Mouse (Mus musculus): ENCODE measurements at regions not wholly inside any gene's neighbourhood (a gene's known extent, or its start where the extent isn't known, plus 50 kb on each side); places are given as distances from the start of the nearest gene placed in this dataset.

DNA sequence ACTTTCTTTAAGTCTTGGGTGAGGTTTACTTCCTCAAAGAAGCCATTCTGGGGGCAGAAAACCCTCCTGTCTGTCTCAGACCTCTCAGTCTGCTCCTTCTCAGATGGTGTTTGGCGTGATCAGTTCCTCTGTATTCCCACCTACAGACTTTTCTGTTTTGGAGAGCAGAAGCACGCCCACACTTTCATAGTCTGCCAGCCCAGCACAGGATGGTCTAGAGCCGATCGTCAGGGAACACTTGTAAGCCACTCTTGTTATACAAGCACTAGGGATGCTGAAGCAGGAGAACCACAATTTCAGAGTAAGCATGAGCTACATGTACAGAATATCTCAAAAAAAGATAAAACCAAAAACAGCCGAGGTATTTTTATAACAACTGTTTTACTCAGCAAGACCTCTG, 410.4 kb downstream of the Efna5 start:
- H3K9me3 ChIP-seq (ENCODE audit: control insufficient read depth, low read length) = no peaks in the 10 kb centered on the region
- no peak overlapping the region for H3K9ac ChIP-seq (ENCODE audit: low read depth, low read length)
- H3K4me1 ChIP-seq (ENCODE audit: control insufficient read depth, insufficient read depth, low read length) = no peaks in the 10 kb centered on the region
- 88% methylated on average over 5 of the region's 5 CpGs for WGBS
- no peaks in the 10 kb centered on the region for H3K36me3 ChIP-seq (ENCODE audit: control insufficient read depth, insufficient read depth, low read length)
- H3K27ac ChIP-seq (ENCODE audit: low read depth, low read length) = no peak overlapping the region
- H3K4me3 ChIP-seq (ENCODE audit: low read length) = no peak overlapping the region
- H3K4me2 ChIP-seq (replicated peaks; ENCODE audit: low read depth, low read length) = no peak overlapping the region
- no peaks in the 10 kb centered on the region for H3K27me3 ChIP-seq (ENCODE audit: control insufficient read depth, insufficient read depth, low read length)
- no peak for ATAC-seq (ENCODE audit: low FRiP score, low TSS enrichment)

GRCm38 (mm10) chr17:62469367-62469766, 411.8 kb downstream of the Efna5 start:
- no peak for ATAC-seq (ENCODE audit: low FRiP score, low TSS enrichment)
- Histone ChIP-seq H3K4me2 (replicated peaks; ENCODE audit: low read depth, low read length) (no peak overlapping the region), H3K36me3 (ENCODE audit: control insufficient read depth, insufficient read depth, low read length) (no peaks in the 10 kb centered on the region), H3K9me3 (ENCODE audit: control insufficient read depth, low read length) (no peaks in the 10 kb centered on the region), H3K9ac (ENCODE audit: low read depth, low read length) (no peak overlapping the region), H3K4me3 (ENCODE audit: low read length) (no peak overlapping the region), H3K27ac (ENCODE audit: low read depth, low read length) (no peak overlapping the region), H3K4me1 (ENCODE audit: control insufficient read depth, insufficient read depth, low read length) (no peaks in the 10 kb centered on the region), H3K27me3 (ENCODE audit: control insufficient read depth, insufficient read depth, low read length) (no peaks in the 10 kb centered on the region)
- 88% methylated on average over 1 of the region's 1 CpGs for WGBS

DNA sequence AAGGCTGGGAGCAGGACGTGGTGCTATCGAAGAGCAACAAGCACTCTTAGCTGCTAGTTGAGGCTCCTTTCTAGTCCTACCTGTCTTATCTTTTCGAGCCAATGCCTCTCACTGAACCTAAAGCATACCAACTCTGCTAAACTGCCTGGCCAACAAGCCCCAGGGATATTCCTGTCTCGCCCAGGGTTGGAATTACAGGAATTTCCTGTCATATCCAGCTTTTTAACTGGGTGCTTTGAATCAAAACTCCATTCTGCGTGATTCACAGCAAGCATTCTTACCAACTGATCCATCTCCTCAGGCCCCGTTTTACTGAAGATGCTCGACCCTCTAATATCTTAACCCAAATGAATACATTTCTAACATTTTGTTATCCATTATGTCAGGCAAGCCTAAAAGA, 412.3 kb downstream of the Efna5 start:
- Histone ChIP-seq H3K4me3 (ENCODE audit: low read length) (no peak overlapping the region), H3K4me2 (replicated peaks; ENCODE audit: low read depth, low read length) (no peak overlapping the region), H3K27me3 (ENCODE audit: control insufficient read depth, insufficient read depth, low read length) (no peaks in the 10 kb centered on the region), H3K9me3 (ENCODE audit: control insufficient read depth, low read length) (no peaks in the 10 kb centered on the region), H3K9ac (ENCODE audit: low read depth, low read length) (no peak overlapping the region), H3K27ac (ENCODE audit: low read depth, low read length) (no peak overlapping the region), H3K4me1 (ENCODE audit: control insufficient read depth, insufficient read depth, low read length) (no peaks in the 10 kb centered on the region), H3K36me3 (ENCODE audit: control insufficient read depth, insufficient read depth, low read length) (no peaks in the 10 kb centered on the region)
- 73% methylated on average over 7 of the region's 7 CpGs for WGBS
- no peak for ATAC-seq (ENCODE audit: low FRiP score, low TSS enrichment)

DNA sequence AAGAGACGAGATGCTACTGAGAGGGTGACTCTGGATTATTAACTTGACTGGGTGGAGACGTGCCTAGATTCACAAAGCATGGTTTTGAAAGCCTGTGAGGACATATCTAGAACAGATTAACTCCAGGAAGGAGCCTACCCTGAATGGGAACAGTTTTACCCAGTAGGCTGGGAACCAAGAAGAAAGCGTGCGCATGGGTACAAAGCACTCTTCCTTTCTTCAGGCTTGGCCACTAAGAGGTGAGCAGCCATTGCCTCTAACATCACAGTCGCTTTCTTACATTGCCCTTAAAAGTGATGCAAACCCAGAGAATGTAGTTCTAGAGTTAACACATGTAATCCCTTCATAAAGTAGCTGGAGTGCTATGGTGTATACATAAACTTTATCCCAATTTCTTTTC, 414.0 kb downstream of the Efna5 start:
- H3K4me2 ChIP-seq (replicated peaks; ENCODE audit: low read depth, low read length) = no peak overlapping the region
- no peaks in the 10 kb centered on the region for H3K9me3 ChIP-seq (ENCODE audit: control insufficient read depth, low read length)
- H3K4me3 ChIP-seq (ENCODE audit: low read length) = no peak overlapping the region
- H3K9ac ChIP-seq (ENCODE audit: low read depth, low read length) = no peak overlapping the region
- WGBS = 88% methylated on average over 5 of the region's 5 CpGs
- no peaks in the 10 kb centered on the region for H3K36me3 ChIP-seq (ENCODE audit: control insufficient read depth, insufficient read depth, low read length)
- no peak for ATAC-seq (ENCODE audit: low FRiP score, low TSS enrichment)
- H3K4me1 ChIP-seq (ENCODE audit: control insufficient read depth, insufficient read depth, low read length) = no peaks in the 10 kb centered on the region
- no peaks in the 10 kb centered on the region for H3K27me3 ChIP-seq (ENCODE audit: control insufficient read depth, insufficient read depth, low read length)
- H3K27ac ChIP-seq (ENCODE audit: low read depth, low read length) = no peak overlapping the region

DNA sequence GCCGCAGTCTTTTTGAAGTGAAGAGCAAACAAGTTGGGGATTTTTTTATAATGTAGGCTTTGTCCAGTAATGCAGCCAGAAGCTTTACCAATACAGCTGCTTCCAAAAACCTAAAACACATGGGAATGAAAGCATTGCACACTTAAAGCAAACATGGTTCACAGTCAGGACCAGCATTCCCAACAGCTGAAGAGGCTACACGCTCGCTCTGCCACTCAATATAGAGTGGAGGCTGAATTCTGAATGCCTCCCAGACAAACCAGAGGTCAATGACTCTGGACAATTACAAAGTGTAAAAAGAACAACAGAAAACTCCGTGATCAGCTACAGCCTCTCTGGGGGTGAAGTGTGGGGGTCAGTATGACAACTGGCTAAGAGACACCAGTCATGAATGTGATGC, 416.1 kb downstream of the Efna5 start:
- Histone ChIP-seq H3K9ac (ENCODE audit: low read depth, low read length) (no peak overlapping the region), H3K36me3 (ENCODE audit: control insufficient read depth, insufficient read depth, low read length) (no peaks in the 10 kb centered on the region), H3K27me3 (ENCODE audit: control insufficient read depth, insufficient read depth, low read length) (no peaks in the 10 kb centered on the region), H3K4me1 (ENCODE audit: control insufficient read depth, insufficient read depth, low read length) (no peaks in the 10 kb centered on the region), H3K27ac (ENCODE audit: low read depth, low read length) (no peak overlapping the region), H3K4me2 (replicated peaks; ENCODE audit: low read depth, low read length) (no peak overlapping the region), H3K9me3 (ENCODE audit: control insufficient read depth, low read length) (no peaks in the 10 kb centered on the region), H3K4me3 (ENCODE audit: low read length) (no peak overlapping the region)
- WGBS = 79% methylated on average over 4 of the region's 4 CpGs
- ATAC-seq (ENCODE audit: low FRiP score, low TSS enrichment) = no peak

DNA sequence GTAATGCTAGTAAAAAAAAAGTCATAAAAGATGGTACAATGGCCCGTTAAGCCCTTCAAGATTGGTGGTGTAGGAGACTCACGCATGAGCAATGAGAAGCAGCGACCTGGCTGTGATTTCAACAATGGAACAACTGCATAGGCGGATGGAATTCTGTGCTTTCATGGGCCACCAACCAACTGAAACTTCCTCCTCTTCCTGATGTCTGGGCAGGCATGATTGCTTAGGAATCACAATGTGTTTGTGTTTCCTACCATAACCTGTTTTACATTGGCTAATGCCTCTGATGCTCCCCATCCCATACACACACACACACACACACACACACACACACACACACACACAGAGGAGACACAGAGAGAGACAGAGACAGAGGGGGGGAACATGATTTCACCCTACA, 416.9 kb downstream of the Efna5 start:
- peak; percentile 78; the same call in 1 of the 2 replicates for ATAC-seq (ENCODE audit: low FRiP score, low TSS enrichment)
- Histone ChIP-seq H3K4me1 (ENCODE audit: control insufficient read depth, insufficient read depth, low read length) (no peaks in the 10 kb centered on the region), H3K4me2 (replicated peaks; ENCODE audit: low read depth, low read length) (no peak overlapping the region), H3K27ac (ENCODE audit: low read depth, low read length) (no peak overlapping the region), H3K36me3 (ENCODE audit: control insufficient read depth, insufficient read depth, low read length) (no peaks in the 10 kb centered on the region), H3K4me3 (ENCODE audit: low read length) (no peak overlapping the region), H3K27me3 (ENCODE audit: control insufficient read depth, insufficient read depth, low read length) (no peaks in the 10 kb centered on the region), H3K9ac (ENCODE audit: low read depth, low read length) (no peak overlapping the region), H3K9me3 (ENCODE audit: control insufficient read depth, low read length) (no peaks in the 10 kb centered on the region)
- 49% methylated on average over 4 of the region's 4 CpGs for WGBS

DNA sequence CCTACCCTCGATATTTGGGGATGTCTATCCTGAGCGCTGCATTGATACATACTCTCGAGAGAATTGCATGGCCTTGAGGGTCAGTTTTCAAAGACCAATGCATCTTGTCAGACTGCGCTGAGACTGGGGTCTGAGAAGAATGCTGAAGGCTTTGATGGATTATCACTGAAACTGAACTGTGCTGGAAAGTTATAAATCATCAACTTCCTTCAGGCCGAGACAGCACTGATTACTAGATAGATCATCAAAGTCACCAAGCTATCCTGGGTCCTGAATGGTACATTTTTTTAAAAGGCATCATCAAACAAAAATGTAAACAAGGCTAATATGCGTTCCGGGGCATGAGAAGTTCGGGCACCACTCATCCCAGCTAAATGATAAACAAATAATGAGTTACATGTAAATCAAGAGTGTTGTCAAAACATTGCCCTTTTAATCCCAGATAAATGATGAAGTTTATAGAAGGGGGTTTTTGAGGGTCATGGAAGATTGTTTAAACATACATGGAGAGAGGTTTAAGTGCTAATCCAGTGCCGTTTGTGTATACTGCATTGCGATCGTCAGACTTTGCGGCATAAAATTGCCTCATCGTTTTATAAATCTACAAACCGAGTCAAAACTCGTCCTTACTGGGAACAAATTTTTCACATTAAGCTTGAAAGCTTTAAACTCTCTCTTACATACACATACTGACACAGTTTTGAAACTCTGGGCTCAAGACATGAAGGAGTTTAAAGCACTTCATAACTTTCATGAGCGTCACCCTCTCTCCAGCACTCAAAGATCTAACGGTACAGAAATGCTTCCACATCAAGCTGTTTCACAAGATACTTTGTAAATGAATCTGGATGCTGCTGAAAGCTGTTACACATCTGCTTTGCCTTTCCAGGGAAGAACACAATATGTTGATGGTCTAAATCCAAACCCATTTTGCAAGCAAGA, 419.5 kb downstream of the Efna5 start:
- no peaks in the 10 kb centered on the region for H3K27me3 ChIP-seq (ENCODE audit: control insufficient read depth, insufficient read depth, low read length)
- H3K36me3 ChIP-seq (ENCODE audit: control insufficient read depth, insufficient read depth, low read length) = no peaks in the 10 kb centered on the region
- H3K27ac ChIP-seq (ENCODE audit: low read depth, low read length) = no peak overlapping the region
- no peak for ATAC-seq (ENCODE audit: low FRiP score, low TSS enrichment)
- 58% methylated on average over 17 of the region's 17 CpGs for WGBS
- no peak overlapping the region for H3K4me3 ChIP-seq (ENCODE audit: low read length)
- no peak overlapping the region for H3K9ac ChIP-seq (ENCODE audit: low read depth, low read length)
- H3K4me1 ChIP-seq (ENCODE audit: control insufficient read depth, insufficient read depth, low read length) = no peaks in the 10 kb centered on the region
- no peaks in the 10 kb centered on the region for H3K9me3 ChIP-seq (ENCODE audit: control insufficient read depth, low read length)
- no peak overlapping the region; the same call in 1 of the 2 replicates for H3K4me2 ChIP-seq (replicated peaks; ENCODE audit: low read depth, low read length)

DNA sequence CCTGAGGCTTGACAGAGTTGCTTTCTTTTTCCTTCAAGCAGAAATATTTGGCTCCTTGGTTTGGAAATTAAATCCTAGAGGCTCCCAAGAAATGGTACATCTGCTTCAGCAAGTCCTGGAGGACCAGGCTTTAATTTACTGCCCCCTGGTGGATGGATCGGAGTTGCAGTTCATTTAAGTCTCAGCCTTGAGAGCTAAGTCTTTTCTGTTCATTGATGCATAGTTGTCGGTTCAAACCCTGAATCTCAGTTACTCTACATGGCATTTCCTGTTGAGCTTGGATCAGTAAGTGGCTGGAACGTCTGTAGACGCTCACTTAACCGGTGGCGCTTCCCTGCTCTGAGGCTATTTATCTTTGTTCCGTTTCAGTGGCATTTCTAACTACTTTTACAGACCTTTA, 422.2 kb downstream of the Efna5 start:
- 15% methylated on average over 7 of the region's 7 CpGs for WGBS
- peak; percentile 74 for ATAC-seq (ENCODE audit: low FRiP score, low TSS enrichment)
- H3K27ac ChIP-seq (ENCODE audit: low read depth, low read length) = no peak overlapping the region
- no peak overlapping the region for H3K4me2 ChIP-seq (replicated peaks; ENCODE audit: low read depth, low read length)
- H3K4me1 ChIP-seq (ENCODE audit: control insufficient read depth, insufficient read depth, low read length) = no peaks in the 10 kb centered on the region
- no peak overlapping the region for H3K4me3 ChIP-seq (ENCODE audit: low read length)
- no peak overlapping the region for H3K9ac ChIP-seq (ENCODE audit: low read depth, low read length)
- no peaks in the 10 kb centered on the region for H3K9me3 ChIP-seq (ENCODE audit: control insufficient read depth, low read length)
- H3K27me3 ChIP-seq (ENCODE audit: control insufficient read depth, insufficient read depth, low read length) = no peaks in the 10 kb centered on the region
- no peaks in the 10 kb centered on the region for H3K36me3 ChIP-seq (ENCODE audit: control insufficient read depth, insufficient read depth, low read length)

DNA sequence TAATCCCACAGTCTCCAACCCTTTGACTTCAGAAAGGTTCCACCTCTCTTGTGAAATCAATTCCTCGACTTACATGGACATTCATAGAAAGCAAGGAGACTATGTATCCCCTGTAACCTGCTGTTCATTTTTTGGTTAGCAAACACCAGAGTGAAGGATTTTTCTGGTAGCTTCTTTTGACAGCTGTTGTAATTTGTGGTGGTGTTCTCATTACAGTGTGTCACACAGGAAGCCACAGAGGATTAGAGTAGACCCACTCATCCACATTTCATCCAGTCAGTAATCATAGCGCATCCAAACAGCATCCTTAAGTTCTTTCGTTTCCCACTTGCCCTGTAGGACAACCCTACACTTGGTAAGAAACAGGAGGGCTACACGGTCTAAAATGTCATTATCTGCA, 443.1 kb downstream of the Efna5 start:
- Histone ChIP-seq H3K9ac (ENCODE audit: low read depth, low read length) (no peak overlapping the region), H3K9me3 (ENCODE audit: control insufficient read depth, low read length) (no peaks in the 10 kb centered on the region), H3K4me3 (ENCODE audit: low read length) (no peak overlapping the region), H3K36me3 (ENCODE audit: control insufficient read depth, insufficient read depth, low read length) (no peaks in the 10 kb centered on the region), H3K4me2 (replicated peaks; ENCODE audit: low read depth, low read length) (no peak overlapping the region), H3K27me3 (ENCODE audit: control insufficient read depth, insufficient read depth, low read length) (no peaks in the 10 kb centered on the region), H3K27ac (ENCODE audit: low read depth, low read length) (no peak overlapping the region), H3K4me1 (ENCODE audit: control insufficient read depth, insufficient read depth, low read length) (no peaks in the 10 kb centered on the region)
- ATAC-seq (ENCODE audit: low FRiP score, low TSS enrichment) = no peak
- whole genome bisulfite sequencing = 56% methylated on average over 4 of the region's 4 CpGs
